Mouse (Mus musculus) lung, postnatal 0 days (tissue): ENCODE measurements around the gene Asb16.

ENCODE experiments used
- CTCF ChIP-seq: IDR thresholded peaks from 2 replicates; pipeline ENCODE4 v1.5.1; 2016; ENCODE audit warnings: antibody characterized with exemption, mild to moderate bottlenecking
- EP300 ChIP-seq: IDR thresholded peaks from 2 replicates; pipeline ENCODE4 v1.6.1; 2016; ENCODE audit warnings: antibody characterized with exemption, mild to moderate bottlenecking, control low read depth

GRCm38 (mm10) chr11:102304141-102304540 is 35.6 kb downstream of the Asb16 start:
- no peak for TF ChIP-seq CTCF
- no peak for TF ChIP-seq EP300
